Mouse (Mus musculus) kidney, embryonic 16.5 days (tissue): ENCODE data around the gene Arsb. TPM values are rescaled to one million over a fixed set of nuclear protein-coding genes. Genes with fewer than 3 reads are reported as not detected.

Source experiments
- ATAC-seq: fragments of 200-750 bp; cut with Nextera tagmentation; 2 replicates; pipeline ENCODE4 v1.8.0; 2017; ENCODE audit warnings: moderate TSS enrichment; ENCODE audit not compliant: low FRiP score, low TSS enrichment
- H3K27ac ChIP-seq: fragments of 300-500 bp; sonication (generic); 2 replicates; pipeline ENCODE4 v1.5.1; 2014; ENCODE audit warnings: low read length
- H3K27me3 ChIP-seq: fragments of 300-500 bp; sonication (generic); 2 replicates; pipeline ENCODE4 v1.6.1; 2014; ENCODE audit warnings: low read length, control low read depth, mixed read lengths; ENCODE audit not compliant: insufficient read depth
- H3K36me3 ChIP-seq: fragments of 300-500 bp; sonication (generic); 2 replicates; pipeline ENCODE4 v1.6.1; 2014; ENCODE audit warnings: low read length, control low read depth, mixed read lengths; ENCODE audit not compliant: insufficient read depth
- H3K4me1 ChIP-seq: fragments of 300-500 bp; sonication (generic); 2 replicates; pipeline ENCODE4 v1.6.1; 2014; ENCODE audit warnings: low read length, control low read depth, mixed read lengths; ENCODE audit not compliant: insufficient read depth
- H3K4me2 ChIP-seq: fragments of 300-500 bp; sonication (generic); replicated peaks from 2 replicates; pipeline ENCODE4 v1.6.1; 2014; ENCODE audit warnings: low read depth, low read length
- H3K4me3 ChIP-seq: fragments of 300-500 bp; sonication (generic); 2 replicates; pipeline ENCODE4 v1.5.1; 2014; ENCODE audit warnings: mild to moderate bottlenecking, low read length
- H3K9ac ChIP-seq: fragments of 300-500 bp; sonication (generic); replicated peaks from 2 replicates; pipeline ENCODE4 v1.6.1; 2014; ENCODE audit warnings: low read length
- H3K9me3 ChIP-seq: fragments of 300-500 bp; sonication (generic); 2 replicates; pipeline ENCODE4 v1.6.1; 2016; ENCODE audit warnings: low read length, control low read depth
- WGBS: fragments of 180-500 bp; shearing (Covaris S2); extraction: QIAGEN DNeasy Blood & Tissue Kit; methylation state at CpG from one replicate; pipeline ENCODE4 v1.1.7; 2014; 5-methylcytosine and 5-hydroxymethylcytosine counted together
- polyA plus RNA-seq: library from polyadenylated mRNA; unstranded; fragments of >200 nt; fragmentation: Nextera tagmentation; extraction: Ambion mirVana; gene quantifications from 2 replicates; pipeline ENCODE4 v1.2.1, GENCODE M21; 2015

The Arsb gene
- polyA plus RNA-seq, 1 experiment from 2014 or later = 13.4 TPM

DNA sequence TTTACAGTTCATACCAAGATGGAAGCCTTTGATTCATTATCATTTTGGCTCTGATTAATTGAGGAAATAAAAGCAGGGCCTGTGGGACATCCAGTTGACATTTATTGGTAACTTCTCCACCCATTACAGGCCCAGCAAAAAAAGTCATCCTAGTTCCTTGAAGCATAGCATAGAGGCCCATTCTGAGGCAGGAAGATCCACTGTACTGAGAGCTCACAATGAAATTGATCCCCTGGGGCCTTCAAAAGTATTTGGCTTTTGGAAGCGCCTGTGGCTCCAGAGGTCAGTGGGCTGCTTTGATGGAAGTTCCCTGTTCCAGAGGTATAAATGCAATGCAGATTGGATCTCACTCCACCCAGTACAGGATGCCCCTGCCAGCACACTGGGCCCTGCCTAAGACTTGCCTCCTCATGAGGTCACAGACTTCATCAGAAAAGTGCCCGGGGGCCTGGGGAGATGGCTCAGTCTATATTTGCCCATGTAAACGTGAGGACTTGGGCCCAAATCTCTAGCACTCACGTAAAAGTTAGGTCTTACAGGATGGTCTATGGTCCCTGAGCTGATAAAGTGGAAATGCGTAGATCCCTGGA lies 141.0 kb downstream of the Arsb start:
- Histone ChIP-seq H3K36me3 (no peaks in the 10 kb centered on the region), H3K27me3 (no peaks in the 10 kb centered on the region), H3K27ac (no peak overlapping the region), H3K4me2 (no peak overlapping the region), H3K4me1 (peaks cover 11% of the 10 kb centered on the region; the same call in 1 of the 2 replicates), H3K4me3 (no peak overlapping the region), H3K9me3 (no peaks in the 10 kb centered on the region), H3K9ac (no peak overlapping the region)
- 70% methylated on average over 5 of the region's 5 CpGs for WGBS
- no peak for ATAC-seq

DNA sequence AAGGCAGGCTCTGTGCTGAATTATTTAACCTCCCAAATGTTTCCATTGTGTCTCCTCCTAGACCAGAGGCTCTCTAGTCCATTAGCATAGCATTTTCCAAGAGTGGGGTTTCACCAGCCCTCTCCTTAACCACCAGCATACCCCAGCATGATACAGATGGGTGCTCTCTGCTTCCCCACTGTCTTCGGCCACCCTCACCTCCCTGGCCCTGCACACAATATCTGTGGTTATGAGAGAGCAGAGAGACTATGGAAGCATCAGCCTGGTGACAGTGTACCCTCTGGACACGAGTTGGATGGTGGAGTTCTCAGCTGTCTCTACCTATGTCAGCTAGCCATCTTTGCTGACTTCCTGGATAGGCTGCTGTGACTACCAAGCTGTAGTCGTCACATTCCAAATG lies 142.8 kb downstream of the Arsb start:
- 90% methylated on average over 3 of the region's 3 CpGs for WGBS
- Histone ChIP-seq H3K4me1 (peaks cover 11% of the 10 kb centered on the region; the same call in 1 of the 2 replicates), H3K9me3 (no peaks in the 10 kb centered on the region), H3K4me2 (no peak overlapping the region), H3K36me3 (no peaks in the 10 kb centered on the region), H3K4me3 (no peak overlapping the region), H3K27ac (no peak overlapping the region), H3K9ac (no peak overlapping the region), H3K27me3 (no peaks in the 10 kb centered on the region)
- ATAC-seq = no peak

DNA sequence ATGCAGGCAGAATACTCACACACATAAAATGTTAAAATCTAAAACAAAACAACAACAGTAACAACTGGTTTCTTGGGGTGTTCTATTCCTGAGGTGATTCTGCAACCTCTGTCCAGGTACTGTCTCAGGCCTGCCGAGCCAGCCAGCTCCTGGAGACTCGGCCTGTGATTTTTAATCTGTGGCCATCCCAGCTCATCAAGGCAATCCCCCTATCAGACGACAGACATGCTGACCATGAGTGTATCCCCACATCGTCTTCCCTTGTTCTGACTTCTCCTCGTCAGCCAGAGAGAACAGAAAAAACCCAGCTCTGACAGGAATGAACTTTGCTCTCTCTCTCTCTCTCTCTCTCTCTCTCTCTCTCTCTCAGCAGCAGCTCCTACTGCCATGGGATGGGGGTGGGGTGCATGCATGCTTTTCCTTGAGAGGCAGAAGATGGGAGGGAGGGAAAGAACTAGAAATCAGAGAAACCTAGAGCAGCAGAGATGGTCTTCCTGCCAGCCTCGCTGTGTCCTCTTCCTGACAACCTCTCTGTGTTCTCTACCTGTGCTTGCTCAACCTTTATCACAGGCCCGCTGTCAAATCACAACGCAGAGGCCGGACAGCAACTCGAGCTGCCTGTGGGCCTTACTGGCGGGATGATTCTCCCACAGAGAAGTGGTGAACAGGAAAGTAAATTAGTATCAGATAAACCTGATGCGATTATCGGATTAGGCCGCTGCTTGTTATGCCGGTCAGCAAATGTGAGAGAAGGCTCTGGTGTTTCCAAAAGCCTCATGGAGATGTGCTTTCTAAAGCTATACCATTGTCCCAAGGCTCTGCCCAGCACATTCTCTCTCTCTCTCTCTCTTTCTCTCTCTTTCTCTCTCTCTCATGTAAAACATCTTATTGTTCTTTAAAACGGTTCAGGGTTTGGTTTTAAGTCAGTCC lies 144.5 kb downstream of the Arsb start:
- Histone ChIP-seq H3K36me3 (no peaks in the 10 kb centered on the region), H3K4me1 (peaks cover 24% of the 10 kb centered on the region), H3K27ac (no peak overlapping the region), H3K4me2 (no peak overlapping the region), H3K9me3 (no peaks in the 10 kb centered on the region), H3K4me3 (no peak overlapping the region), H3K9ac (no peak overlapping the region), H3K27me3 (no peaks in the 10 kb centered on the region)
- WGBS = 65% methylated on average over 16 of the region's 16 CpGs
- no peak for ATAC-seq

DNA sequence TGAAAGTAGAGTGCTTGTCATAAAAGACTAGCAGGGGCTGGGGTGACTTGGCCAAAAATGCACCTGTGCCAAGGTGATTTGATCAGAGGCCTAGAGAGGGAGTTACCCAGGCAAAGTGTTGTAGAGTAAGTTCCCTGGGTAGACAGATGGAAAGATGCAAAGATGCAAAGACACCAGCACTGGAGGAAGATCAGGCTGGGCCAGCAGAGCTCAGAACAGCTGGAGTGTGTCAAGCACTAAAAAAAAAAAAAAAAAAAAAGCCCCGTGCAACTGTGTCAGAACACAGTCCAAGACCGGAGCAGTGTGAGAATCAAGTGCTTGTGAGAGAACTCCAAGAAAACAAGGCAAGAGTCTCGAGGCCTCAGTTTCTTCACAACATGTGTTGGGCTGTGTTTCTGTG lies 148.1 kb downstream of the Arsb start:
- Histone ChIP-seq H3K4me3 (no peak overlapping the region), H3K4me1 (peaks cover 34% of the 10 kb centered on the region), H3K27me3 (no peaks in the 10 kb centered on the region), H3K9me3 (no peaks in the 10 kb centered on the region), H3K27ac (peak overlapping the region; percentile 35; the same call in 1 of the 2 replicates), H3K36me3 (no peaks in the 10 kb centered on the region), H3K4me2 (no peak overlapping the region), H3K9ac (no peak overlapping the region)
- peak; percentile 72; the same call in 1 of the 2 replicates for ATAC-seq
- 26% methylated on average over 3 of the region's 3 CpGs for whole genome bisulfite sequencing

DNA sequence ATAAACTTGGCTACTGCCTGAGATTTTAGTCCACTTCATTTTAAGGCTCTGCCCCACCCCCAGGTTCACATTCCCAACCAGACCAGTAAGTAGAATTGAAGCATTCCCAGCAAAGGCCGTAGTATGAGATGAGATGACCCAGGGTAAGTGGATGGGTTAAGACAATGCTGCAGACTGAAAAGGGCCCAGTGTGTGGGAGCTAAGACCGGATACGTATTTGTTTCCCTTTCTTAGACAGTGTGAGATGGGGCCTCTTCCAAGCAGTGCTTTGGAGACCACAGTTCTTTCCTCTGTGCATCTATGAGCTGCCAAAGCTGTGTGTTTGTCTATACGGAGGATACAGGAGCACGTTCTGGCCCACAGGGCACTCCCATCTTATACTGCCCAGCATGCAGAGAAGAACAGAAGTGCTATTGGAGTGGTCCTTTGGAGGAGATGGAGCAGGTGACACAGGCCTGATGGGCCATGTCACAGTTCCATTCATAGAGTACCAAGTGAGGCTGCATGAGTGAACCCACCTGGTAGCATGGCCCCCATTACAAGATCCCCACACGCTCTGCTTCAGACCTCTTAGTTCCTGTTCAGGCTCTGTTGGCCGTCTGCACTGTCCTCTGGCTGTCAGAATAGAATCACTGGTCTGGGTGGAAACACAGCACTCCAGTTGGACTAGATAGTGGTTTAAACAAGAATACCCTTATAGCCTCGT lies 148.8 kb downstream of the Arsb start:
- Histone ChIP-seq H3K36me3 (no peaks in the 10 kb centered on the region), H3K27ac (peak overlapping the region; percentile 35), H3K4me2 (no peak overlapping the region), H3K4me1 (peaks cover 38% of the 10 kb centered on the region), H3K27me3 (no peaks in the 10 kb centered on the region), H3K4me3 (no peak overlapping the region), H3K9ac (no peak overlapping the region), H3K9me3 (no peaks in the 10 kb centered on the region)
- ATAC-seq = peak; percentile 60; the same call in 1 of the 2 replicates
- 51% methylated on average over 8 of the region's 8 CpGs for WGBS

DNA sequence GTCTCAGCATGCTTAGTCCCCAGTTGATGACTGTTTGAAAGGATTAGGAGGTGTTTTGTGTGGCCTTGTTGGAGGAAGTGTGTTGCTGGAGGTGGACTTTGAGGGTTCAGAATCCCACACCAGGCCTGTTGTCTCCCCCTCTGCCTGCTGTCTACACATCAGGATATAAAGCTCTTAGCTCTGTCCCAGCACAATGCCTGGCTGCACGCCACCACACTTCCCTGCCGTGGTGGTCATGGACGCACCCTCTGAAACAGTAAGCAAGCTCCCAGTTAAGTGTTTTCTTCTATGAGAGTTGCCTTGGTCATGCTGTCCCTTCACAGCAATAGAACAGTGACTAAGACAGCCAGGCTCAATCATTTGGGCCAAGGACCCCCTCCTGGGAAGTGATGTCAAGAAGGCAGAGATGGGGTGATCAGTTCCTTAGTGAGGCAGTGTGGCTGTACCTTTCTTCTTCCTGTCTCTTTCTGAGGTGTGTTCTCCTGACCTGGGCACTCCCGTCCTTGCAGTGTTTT lies 149.4 kb downstream of the Arsb start:
- H3K4me1 ChIP-seq = peaks cover 40% of the 10 kb centered on the region
- 56% methylated on average over 4 of the region's 4 CpGs for WGBS
- H3K9ac ChIP-seq = no peak overlapping the region
- no peak overlapping the region for H3K4me3 ChIP-seq
- no peaks in the 10 kb centered on the region for H3K9me3 ChIP-seq
- H3K4me2 ChIP-seq = no peak overlapping the region
- H3K27me3 ChIP-seq = no peaks in the 10 kb centered on the region
- H3K36me3 ChIP-seq = no peaks in the 10 kb centered on the region
- peak overlapping the region; percentile 35 for H3K27ac ChIP-seq
- ATAC-seq = no peak

DNA sequence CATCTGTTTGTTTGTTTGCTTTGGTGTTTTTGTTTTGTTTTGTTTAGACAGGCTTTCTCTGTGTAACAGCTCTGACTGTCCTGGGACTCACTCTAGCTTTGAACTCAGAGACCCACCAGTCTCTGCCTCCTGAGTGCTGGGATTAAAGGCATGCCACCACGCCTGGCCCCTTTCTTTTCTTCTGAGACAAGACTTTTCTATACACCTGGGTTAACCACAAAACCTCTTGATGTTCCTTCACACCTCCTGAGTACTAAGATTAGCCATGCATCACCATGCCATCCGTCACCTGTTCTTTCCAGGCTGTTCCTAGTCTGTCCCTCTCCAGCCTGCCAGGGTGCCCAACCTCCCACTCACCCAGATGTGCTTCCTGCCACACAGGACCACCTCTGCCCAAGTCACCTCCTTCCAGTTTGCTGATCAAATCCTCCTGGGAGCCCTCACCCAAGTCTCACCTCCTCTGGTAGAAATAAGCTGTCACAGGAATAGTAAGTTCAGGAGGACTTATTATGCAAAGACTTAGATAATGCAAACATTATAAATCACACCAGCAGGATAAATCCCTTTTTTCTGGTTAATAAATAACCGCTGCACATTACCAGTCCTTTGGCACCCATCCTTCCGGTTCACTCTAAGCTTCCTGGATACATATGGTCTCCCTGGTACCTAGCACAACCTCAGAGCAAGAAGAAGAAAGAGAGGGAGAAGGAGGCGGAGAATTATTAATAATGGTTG lies 150.6 kb downstream of the Arsb start:
- Histone ChIP-seq H3K36me3 (no peaks in the 10 kb centered on the region), H3K9ac (no peak overlapping the region), H3K27me3 (no peaks in the 10 kb centered on the region), H3K27ac (peak overlapping the region; percentile 59; the same call in 1 of the 2 replicates), H3K4me3 (no peak overlapping the region), H3K9me3 (no peaks in the 10 kb centered on the region), H3K4me1 (peaks cover 40% of the 10 kb centered on the region), H3K4me2 (no peak overlapping the region)
- ATAC-seq = no peak
- 70% methylated on average over 5 of the region's 5 CpGs for WGBS

DNA sequence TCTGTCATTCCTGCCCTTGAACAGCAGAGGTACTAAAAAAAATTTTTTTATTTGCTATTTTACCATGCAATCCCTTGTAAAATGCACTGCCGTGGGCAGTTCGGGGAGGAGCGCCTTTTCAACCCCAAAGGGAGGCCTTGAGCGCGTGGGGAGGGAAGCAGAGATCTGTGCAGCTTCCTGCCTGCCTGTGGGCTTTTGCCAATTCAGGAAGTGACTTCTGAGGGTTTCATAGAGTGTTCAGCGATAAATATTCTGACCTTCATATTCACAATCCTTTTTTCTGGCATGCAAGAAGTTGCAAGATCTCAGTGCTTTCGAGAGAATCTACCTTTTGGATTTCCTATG lies 151.1 kb downstream of the Arsb start:
- WGBS = 56% methylated on average over 7 of the region's 7 CpGs
- Histone ChIP-seq H3K4me2 (no peak overlapping the region), H3K4me1 (peaks cover 40% of the 10 kb centered on the region), H3K9ac (no peak overlapping the region), H3K36me3 (no peaks in the 10 kb centered on the region), H3K9me3 (no peaks in the 10 kb centered on the region), H3K4me3 (no peak overlapping the region), H3K27ac (peak overlapping the region; percentile 59; the same call in 1 of the 2 replicates), H3K27me3 (no peaks in the 10 kb centered on the region)
- no peak for ATAC-seq

DNA sequence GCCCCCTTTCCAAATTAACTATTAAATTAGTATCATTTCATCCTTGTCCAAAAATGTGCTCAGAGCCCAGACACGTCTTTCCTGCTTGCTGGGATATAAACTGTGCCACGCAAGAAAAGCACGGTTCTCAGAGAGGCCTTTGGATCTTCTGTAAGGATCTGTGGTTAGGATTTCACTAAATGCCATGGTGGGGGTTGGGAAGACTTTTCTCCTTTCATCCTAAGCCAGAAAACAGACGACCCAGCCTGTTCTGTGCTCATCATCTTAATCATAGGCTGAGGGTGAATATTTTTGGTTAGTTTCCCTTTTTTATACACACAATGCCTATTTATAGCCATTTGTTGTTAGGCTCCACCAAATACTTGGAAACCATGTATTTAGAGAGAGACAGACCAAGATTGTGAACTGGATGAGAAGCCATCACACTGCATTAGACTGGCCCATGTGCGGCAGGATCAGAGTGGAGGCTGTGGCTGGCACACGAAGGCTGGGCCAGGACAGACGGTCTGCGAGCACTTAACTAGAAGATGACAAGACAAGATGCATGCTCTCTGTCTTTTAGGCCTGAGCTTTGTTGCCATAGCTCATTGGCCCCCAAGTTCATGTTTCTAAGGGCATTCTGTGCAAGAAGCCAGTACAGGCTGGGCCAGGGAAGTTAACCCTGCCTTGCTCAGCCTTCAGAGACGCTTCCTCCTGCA lies 153.5 kb downstream of the Arsb start:
- H3K4me3 ChIP-seq = no peak overlapping the region
- no peak overlapping the region for H3K4me2 ChIP-seq
- no peak for ATAC-seq
- H3K27me3 ChIP-seq = no peaks in the 10 kb centered on the region
- H3K9ac ChIP-seq = no peak overlapping the region
- 76% methylated on average over 9 of the region's 9 CpGs for WGBS
- no peaks in the 10 kb centered on the region for H3K36me3 ChIP-seq
- H3K4me1 ChIP-seq = peaks cover 34% of the 10 kb centered on the region
- no peaks in the 10 kb centered on the region for H3K9me3 ChIP-seq
- peak overlapping the region; percentile 52 for H3K27ac ChIP-seq
